Mouse (Mus musculus) left cerebral cortex, adult 18-20 months (tissue): ENCODE measurements around the gene Mok. TPM values are rescaled to one million over a fixed set of nuclear protein-coding genes. Genes with fewer than 3 reads are reported as not detected.
A peak's percentile ranks its signal among the peaks of the same experiment; 100 is the strongest.

ENCODE experiments used
- DNase-seq, 2 experiments: peaks; one replicate each; pipeline ENCODE4 v3.0.0; 2021 to 2022; ENCODE audit warnings: low spot score in 2 of 2, mixed read lengths in 1 of 2
- total RNA-seq, 2 experiments: library from RNA; stranded (reverse); gene quantifications; 2 replicates each; pipeline ENCODE4 v1.2.3; 2021

The Mok gene
- total RNA-seq, 2 experiments from 2014 or later: 10.9 to 11.6 TPM

DNA sequence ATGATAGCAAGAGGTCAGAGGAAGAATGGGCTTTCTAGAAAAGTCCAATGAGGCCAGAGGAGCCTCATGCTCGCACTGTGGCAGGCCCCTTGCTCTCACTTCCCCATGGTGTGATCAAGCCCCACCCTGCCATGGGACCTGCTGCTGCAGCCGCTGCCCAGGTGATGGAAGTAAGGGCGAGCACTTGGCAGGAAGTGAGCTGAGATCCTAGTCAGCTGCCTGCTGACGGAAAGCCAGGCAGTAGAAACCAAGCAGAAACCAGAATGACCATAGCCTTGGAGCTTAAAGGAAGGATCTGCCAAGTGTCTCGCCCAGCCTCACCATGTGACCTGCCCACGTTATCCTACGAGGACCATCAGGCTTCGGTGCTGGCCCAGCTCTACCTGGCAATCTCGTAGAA is 27.6 kb downstream of the Mok start:
- no peak for DNase-seq

DNA sequence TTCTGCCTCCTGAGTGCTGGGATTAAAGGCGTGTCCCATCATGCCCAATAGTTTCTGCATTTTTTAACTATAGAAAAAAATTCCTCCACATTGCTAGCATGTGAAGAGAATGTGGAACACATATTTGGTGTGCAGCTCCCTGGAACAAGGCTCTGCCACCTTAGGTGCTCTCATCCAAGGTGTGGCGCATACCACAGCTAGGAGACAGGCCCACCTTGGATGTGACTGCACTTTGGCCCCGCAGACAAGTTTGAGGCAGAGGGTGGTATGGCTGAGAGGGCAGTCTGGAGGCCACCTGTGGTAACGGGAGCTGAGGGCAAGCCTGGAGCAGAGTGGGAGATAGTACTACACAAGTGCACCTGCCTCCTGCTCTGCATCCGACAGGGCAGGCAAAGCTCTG is 31.9 kb downstream of the Mok start:
- no peak for DNase-seq

DNA sequence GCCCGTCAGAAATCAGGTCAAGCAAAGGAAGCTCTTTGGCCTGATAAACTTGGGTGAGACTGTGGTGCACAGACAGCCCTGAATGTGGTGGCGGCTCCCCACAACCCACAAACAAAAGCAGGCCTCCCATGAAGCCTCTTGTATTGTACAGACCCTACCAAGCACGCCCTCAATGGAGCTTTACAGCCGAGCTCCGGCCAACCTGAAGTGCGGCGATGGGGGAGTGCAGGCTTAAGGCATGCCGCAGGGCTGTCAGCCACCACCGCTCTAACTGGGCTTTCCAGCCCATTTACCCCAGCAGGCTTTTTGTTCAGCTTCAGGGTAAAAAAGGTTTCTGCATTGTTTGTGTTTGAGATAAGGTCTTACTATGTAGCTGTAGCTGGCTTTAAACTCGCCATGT is 32.3 kb downstream of the Mok start:
- DNase-seq: no peak

DNA sequence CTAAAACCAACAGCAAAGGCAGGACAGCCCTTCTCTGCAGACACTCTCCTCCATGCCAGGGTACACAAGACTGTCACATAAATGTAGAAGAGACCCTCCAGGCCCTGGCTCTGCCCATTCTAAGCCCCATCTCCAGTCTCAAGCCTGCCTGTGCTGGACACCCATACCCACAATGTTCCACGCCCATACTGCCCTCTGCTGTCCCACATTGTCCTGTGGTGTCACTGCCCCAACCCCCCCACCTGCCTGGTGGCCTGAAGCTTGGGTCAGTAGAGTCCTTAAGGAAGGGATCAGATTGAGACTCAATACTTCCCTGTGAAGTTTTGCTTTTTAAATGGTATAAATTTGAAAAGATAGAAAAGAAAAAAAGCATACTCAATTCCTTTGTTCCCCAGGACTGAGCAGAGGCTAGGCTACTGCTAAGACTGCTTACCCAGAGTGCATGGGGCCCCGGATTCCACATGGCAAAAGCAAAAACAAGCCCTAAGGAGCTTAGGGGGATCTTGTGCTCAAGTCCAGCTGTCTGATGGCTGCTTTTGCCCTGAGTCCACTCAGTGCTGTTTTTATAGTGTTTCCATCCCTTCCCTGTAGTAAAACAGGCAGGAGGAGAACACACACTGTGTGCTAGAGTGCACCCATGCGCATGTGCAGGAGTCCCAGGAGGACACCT is 34.3 kb downstream of the Mok start:
- peak in 1 of 2 experiments; percentile 41 for DNase-seq

DNA sequence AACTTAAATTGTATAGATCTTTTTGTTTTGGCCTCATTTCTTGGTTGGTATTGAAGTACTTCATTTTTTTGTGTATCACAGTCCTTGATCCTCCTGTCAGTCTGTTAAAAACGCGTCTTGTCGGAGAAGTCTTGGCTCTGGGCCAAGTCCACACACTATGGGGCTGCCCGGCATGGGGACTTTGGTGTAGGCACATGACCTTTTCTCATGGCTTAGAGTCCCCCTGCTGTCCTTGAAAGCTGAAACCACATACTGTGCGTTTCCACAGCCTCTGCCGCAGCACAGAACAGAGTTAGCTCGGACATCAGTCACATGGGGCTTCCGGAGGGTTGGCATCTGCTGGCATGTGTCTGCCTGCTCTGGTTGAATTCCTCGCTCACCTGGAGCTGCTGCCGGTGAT is 36.5 kb downstream of the Mok start:
- DNase-seq: no peak

DNA sequence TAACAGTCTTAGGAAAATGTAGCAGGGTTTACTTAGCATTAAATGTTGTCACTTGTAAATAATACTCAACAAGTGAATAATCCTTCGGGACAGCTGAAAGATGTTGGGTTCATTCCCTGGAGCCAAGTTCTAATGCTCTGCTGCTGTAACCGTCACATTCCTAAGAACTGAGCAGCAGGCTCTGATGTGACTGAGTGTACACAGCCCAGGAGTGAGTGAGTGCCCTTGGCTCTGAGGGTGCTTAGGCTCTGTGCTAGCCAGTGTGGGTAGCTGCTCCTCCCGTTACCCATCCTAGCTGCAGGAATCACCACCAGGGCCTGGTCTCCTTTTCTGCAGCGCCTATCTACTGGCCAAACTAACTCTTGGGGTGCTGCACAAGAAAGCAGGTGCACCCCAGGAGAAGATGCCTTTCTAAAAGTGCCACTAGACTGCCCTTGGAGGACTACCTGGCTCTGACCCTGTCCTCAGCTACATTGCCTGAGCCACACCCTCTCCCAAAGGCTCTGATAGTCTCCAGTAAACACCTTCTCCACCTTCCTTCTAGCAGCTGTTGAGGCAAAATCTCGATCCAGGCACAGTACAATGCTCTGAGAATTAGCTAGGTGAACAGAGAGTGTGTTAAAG is 38.0 kb downstream of the Mok start:
- no peak for DNase-seq

DNA sequence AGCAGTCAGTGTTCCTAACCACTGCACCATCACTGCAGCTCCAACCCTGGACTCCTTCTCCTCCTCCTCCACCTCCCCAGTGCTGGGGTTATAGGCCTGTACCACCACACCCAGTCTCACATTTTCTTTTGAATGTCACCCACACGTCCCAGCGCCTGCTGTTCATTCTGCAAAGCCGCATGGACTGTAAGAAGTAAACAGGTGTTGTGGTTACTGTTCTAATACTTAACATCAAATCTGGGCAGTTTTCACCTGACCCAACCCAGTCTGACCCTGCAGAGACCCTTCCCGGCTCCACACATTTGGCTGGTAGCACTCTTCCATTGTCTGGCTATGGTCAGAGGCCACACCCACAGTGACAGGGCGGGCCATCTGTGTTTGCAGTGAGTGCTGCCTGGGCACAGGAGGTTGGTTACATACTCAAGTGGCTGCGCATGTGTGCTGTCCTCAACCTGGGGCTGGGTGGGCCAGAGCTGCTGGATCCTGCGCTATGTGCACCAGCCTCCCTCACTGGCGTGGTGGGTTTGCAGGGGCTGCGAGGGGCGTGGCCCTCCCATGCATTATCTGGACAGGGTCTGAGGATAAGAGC is 38.8 kb downstream of the Mok start:
- no peak for DNase-seq

DNA sequence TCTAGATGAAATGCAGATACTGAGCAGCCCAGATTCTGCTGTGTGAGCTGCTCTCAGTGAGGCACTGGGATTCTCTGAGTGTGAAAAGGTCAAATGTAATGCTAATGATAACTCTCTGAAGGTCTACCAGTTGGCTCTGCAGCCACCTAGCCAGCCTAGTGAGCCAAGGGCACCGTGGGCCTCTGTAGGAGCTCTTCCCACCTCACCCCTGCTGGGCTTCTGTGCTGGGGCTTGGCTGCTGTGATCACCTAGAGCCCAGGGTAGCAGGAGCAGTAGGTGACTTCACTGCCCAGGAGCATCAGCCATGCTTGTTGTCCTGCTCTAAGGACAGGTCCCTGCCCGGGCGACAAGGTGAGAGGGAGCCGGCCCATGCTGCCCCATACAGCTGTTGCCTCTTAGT is 41.5 kb downstream of the Mok start:
- no peak for DNase-seq

DNA sequence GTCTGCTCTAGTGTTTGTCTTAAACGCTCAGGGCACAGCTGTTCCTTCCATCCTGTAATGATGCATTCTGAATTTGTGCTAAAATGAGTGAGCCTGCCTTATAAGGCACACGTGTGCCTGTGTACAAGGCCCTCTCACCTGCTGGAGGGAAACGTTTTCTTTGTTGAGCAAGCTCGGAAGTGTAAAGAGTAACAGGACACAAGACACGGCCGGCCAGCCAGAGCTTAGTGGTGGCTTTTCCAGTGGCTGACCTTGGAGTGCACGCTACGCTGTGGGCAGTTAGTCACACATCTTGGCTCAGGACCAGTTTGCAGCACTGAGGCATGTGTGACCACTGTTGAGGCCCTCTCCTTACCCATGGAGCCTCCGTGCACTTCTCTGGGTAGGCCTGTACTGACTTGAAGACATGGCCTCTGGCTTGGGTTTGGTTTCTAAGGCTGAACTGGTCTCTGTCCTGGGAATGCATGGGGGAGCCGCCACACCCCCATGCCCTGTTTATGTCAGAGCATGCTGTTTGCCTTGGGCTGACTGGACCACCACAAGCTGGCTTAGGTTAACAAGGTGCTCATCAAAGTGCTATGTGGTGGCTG is 42.8 kb downstream of the Mok start:
- DNase-seq: no peak

DNA sequence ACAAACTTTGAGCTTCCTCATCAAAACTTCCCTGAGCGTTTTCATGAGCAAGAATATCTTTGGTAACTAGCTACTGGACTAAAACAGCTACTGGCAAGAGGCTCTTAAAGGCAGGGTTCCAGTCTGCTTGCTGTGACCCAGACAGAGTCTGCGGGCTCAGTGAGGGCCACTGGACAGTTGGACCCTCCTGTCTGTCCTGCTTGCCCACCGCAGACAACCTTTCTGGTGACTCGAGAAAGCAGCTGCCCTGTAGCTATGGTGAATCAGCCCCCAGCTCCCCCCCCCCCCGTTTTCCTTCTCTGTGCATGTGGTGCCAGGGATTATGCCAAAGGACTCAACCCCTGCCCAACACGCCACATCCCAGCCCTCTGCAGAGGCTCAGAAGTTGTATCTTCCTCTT is 43.5 kb downstream of the Mok start:
- no peak for DNase-seq

DNA sequence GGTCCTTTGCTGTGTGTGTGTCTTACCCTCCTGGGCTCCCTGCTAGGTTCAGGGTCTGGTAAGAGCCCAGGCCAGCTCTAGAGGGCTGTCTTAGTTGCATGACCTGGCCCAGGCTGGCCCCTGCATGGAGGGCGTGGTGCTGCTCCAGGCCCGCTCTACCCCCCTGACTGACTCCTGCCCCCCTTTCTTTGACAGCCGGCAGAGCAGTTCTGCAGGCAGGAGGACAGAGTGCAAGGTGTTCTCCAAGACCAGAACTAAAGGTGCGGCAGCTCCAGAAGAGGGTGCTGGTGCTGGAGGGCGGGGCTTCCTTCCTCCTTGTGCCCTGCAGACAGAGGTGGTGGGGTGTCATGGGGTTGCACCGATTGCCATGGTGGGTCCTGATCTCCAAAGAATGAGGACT is 44.0 kb downstream of the Mok start:
- DNase-seq: no peak

DNA sequence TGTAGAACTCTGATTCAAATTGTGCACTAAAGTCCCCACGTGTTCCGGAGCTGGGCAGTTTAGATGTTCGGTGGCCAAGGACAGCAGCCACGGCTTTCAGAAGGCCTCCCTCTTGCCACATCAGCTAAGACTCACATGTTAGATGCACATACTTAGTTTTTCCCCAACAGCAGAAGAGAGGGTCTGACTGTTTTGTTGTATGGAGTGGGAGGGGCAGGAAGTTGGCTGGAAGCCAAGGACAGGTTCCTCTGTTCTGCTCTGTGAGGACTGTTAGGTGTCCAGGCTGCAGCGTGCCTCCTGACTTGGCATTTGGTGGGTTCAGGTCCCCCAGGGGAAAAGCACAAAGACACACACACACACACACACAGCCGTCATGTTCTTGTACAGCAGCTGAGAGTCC is 45.7 kb downstream of the Mok start:
- no peak for DNase-seq

DNA sequence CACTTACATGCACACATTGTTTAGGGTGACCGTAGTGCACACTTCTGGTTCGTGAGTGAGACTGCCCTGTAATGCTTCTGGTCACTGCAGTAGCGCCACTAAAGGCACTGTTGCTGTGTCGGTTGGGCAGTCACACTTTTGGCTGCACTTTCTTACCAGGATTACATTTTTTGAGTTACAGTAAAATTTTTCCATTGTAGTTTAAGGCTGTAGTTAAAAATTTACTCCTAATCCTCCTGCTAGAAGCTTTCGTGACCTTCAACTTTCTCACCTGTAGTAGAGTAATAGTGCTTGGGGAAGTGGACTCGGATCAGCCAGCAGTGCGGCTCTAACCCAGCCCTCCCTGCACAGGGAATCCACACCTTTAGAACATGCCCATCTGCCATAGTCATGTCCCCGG is 49.7 kb downstream of the Mok start:
- DNase-seq: no peak

DNA sequence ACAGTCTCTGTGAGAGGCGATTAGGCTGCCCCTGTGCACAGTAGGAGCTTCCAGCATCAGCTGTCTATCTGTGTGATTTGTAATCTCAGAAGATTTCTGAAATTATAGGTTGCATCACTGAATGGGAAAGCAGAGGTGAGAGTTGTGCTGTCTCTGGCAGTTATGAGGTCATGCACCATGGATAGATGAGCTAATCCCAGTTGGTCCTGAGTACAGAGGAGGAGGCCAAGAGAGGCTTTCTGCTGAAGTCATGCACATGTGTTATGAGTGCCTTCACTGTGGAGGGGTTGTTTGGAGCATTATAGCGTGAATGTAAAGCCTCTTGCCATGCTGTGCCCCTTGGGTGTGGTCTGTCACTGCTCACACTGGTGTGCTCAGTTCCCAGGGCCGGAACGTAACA is 50.2 kb downstream of the Mok start:
- DNase-seq: no peak

DNA sequence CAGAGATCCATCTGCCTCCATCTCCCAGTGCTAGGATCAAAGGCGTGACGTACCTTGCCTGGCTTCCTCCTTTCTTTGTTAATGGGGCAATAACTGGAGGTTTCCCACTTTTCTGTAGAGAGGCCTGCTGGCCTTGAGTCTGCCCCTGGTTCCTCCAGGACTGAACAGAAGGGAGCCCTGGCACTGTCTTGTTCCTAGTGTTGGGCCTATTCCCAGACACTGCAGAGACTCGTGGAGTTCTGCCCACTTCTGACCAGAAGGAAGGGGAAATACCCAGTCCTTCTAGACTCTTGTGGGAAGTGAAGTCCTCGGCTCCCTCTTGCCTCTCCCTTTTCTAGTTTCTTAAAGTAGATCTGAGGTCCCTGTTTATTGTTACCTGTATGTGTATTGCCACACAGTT is 54.5 kb downstream of the Mok start:
- no peak for DNase-seq

DNA sequence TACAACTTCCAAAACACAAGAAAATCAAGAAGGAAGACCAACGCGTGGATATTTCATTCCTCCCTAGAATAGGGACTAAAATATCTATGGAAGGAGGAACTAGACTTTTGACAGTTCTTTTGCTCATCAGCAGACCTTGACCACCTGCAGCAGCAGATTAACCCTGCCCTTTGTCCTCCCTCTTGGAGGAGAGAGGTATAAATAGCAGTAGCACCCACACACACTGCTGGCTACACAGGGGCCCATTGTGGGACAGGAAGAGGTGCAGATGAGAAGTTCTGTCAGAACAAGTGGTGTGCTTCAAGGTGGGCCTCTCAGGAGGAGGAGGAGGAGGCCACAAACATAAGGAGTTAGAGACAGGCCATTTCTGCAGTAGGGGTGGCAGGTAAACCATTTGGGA is 56.5 kb downstream of the Mok start:
- DNase-seq: no peak

DNA sequence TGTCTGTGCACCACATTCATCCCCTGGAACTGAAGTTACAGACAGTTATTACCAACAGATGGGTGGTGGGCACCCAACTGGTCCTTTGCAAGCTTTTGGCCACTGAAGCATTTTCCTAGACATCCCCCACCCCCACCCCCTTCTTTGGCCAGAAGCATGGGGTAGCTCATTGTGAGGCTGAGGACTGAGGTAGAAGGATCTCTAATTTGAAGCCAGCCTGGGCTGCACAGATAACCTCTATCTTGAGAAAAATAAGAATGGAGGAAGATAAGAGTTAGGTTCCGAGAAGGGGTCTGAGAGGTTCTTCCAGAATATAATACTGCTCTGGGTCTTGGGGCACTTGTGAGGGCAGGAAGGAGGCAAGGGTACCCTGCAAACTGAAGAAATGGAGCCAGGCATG is 58.5 kb downstream of the Mok start:
- DNase-seq: no peak

DNA sequence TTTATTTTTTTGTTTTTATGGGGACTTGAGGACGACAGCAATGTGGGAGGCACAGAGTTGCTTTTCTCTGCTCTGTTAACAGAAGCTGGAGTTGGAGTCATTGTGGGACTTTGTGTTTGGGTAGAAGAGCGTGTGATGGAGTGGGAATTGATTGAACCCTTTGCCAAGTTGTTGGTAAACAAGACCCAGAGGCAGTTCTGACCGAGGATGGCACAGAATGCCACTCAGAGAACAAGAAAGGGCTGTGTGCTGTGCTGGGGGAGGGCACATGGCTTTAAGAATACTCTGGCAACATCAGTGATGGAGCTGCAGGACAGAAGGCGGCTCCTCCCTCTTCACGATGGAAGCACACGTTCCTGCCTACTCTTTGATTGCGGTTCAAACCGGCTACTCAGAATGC is 59.6 kb downstream of the Mok start:
- no peak for DNase-seq

DNA sequence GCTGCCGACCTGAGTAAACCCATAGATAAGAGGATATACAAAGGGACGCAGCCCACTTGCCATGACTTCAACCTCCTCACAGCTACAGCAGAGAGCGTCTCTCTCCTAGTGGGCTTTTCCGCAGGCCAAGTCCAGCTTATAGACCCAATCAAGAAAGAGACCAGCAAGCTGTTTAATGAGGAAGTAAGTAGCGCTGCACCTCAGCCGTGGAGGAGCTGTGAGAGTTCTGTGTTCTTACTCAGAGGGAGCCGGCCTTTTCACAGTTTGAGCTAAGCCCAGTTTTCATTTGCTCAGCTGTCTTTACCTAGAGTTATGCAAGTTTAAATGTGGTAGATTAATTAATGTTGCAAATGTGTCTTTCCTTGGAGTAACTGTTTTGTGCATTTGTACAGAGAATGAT is 61.4 kb downstream of the Mok start:
- DNase-seq: no peak

DNA sequence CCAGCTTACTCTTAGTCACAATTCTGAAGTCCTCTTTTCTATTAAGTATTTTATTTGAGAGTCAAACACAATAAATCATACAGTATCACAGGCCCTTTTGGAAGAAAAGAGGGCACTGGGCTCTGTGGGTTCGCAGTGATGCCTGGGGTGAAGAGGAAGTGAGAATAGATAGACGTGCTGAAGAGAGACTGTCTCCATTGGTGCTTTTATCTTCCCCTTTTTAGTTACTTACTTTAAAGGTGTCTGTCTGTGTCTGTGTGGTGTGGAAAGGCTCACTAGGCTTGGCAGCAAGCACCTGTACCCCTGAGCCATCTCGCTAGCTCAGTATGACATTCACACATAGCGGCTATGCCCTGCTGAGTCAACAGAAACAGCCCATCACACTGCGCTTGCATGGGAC is 62.9 kb downstream of the Mok start:
- DNase-seq: no peak

DNA sequence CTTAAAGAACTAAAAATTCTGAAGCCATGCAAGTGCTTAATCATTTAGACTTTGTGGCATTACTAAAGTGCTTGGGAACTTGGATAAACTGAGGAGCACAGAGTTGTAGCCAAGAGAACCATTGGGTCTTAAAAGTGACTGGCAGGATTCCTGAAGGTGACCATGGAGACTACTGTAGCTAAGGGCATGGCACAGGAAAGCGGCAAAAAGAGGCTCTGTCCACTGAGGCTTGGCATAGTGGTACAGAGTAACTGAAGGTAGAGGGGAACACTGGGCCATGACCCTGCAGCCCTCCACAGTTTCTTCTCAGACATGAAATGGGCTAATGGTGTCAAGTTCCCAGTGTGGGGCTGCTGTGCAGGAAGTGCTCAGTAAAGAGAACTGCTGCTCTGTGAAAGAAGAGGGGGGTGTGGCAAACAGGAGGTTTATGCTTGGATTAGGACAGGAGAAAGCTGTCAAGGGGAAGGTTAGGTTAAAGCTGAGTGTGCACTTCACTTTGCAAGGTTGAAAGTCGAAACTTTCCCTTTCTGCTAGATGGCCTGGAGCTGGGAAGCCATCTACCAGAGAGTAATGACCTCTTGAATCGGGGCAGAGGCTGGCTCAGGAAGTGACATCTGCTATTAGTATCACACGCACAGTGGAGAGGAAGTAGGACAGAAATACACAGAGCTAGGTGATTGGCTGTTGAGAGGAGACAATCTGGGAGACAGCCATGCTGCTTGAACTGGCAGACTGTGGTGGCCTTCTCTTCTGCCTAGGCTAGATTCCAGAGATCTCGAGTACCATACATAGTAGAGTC is 64.9 kb downstream of the Mok start:
- no peak for DNase-seq

DNA sequence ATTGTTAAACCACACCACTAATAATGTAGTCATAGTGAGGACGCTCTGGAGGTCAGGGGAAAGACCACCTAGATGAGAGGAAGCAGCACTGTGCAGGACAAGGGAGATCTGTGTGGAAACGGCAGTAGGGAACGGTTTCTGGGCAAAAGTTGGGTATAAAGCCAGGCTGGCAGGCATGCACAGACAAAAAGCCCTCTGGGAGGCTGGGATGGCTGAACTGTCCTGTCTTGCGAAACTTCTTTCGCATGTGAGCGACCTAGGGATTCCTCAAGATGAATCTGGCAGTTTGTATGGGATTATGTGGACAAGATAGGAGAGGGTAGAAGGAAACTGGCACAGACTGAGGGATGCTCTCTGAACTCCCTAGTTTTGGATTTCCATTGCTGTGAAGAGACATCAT is 68.8 kb downstream of the Mok start:
- no peak for DNase-seq
